Mouse (Mus musculus): ENCODE results near the gene Fgfrl1.

Gene Fgfrl1

DNA sequence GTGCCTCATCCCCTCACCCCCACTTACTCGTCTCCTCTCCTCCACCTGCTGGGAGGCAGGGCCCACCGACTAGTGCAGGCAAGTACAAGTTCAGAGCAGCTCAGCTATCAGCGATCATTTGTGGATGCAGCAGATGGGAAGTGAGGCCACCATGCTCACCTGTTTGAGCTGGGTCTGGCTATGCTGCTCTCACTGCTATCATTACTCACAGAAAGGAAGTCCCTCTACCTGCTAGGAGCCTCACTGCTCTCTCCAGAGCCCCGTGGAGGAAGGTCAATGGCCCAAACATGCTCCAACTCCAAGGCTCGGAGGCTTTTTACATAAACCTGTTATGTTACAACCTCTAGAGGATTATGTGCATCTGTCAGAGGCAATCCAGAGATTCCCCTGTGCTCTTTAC lies 34.8 kb upstream of the Fgfrl1 start:
- no peaks in the 10 kb centered on the region; the same call in none of the 2 replicates for H3K36me3 ChIP-seq (ENCODE audit: control insufficient read depth, insufficient read depth, low read length, poor library complexity, severe bottlenecking)

DNA sequence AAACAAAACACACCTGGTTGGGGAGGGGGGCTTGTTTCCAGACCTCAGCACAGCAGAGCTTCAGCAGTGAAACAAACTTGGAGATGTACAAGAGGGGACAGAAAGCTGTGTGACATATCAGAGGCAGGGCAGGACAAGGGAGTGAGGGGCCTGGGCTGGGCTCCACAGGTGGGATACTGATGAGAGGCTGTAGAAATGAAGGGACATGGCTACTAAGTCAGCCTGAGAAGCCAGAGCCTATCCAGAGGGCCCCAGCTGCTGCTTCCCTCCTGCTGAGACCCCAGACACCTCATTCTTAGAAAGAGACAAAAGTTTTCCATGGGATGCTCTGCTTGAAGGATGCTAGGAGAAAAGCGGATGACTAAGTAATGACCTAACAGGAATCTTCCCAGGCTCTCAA lies 33.6 kb upstream of the Fgfrl1 start:
- Histone ChIP-seq H3K36me3 (ENCODE audit: control insufficient read depth, insufficient read depth, low read length, poor library complexity, severe bottlenecking) (no peaks in the 10 kb centered on the region; the same call in none of the 2 replicates), H3K27me3 (ENCODE audit: control insufficient read depth, insufficient read depth, low read length, poor library complexity, severe bottlenecking) (no peaks in the 10 kb centered on the region)
- DNase-seq (ENCODE audit: low read depth, low spot score) = no peak

More for the DNA sequence above, 34.8 kb upstream of the Fgfrl1 start:
- H3K27me3 ChIP-seq (ENCODE audit: control insufficient read depth, insufficient read depth, low read length, poor library complexity, severe bottlenecking) = no peaks in the 10 kb centered on the region
- DNase-seq (ENCODE audit: low read depth, low spot score) = no peak

DNA sequence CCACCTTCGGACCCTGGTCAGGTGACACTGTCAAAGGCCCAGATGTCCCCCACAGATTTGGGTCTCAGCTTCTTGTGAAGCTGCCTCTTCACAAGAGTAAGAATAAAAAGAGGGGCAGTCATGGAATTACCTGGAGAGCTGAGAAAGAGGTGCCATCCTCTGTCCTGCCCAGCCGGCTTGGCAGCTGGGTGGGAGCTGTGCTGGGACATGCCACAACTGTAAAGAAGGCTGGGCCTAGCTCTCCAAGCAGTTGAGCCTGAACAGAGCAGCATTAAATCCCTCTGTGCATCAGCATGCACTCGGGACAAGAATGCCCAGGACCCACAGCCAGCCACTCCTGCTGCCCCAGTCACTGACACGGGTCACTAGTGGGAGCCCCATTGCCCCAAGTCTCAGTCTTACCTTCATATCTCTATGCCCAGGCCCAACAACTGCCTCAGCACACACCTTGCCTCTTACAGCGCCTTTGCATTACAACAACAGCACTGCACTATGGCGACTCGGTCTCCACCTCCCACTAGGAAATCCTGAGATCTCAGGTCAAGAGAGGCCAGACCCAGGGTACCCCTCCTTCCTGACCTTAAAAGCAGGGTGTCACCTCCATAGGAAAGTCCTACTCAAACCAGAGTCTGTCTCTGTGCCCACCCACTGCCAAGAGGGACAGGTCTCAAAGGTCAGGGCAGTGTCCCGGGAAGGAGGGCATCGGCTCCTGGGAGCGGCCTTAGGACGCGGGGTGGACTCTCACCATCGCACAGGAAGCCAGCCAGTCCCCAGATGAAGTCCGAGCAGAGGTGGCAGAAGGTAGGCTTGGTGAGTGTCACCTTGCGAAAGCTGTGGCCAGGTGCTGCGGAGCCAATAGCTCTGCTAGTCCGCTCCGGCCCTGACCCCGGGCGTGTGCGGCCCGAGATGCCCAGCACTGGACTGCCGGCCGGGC lies 32.2 kb upstream of the Fgfrl1 start, which contains the start of gene Idua:
Gene Idua, plus strand, starts transcription at position 634 of the 934 bp plus-strand sequence.
- DNase-seq (ENCODE audit: low read depth, low spot score) = no peak
- Histone ChIP-seq H3K36me3 (ENCODE audit: control insufficient read depth, insufficient read depth, low read length, poor library complexity, severe bottlenecking) (no peaks in the 10 kb centered on the region; the same call in none of the 2 replicates), H3K27me3 (ENCODE audit: control insufficient read depth, insufficient read depth, low read length, poor library complexity, severe bottlenecking) (no peaks in the 10 kb centered on the region)

DNA sequence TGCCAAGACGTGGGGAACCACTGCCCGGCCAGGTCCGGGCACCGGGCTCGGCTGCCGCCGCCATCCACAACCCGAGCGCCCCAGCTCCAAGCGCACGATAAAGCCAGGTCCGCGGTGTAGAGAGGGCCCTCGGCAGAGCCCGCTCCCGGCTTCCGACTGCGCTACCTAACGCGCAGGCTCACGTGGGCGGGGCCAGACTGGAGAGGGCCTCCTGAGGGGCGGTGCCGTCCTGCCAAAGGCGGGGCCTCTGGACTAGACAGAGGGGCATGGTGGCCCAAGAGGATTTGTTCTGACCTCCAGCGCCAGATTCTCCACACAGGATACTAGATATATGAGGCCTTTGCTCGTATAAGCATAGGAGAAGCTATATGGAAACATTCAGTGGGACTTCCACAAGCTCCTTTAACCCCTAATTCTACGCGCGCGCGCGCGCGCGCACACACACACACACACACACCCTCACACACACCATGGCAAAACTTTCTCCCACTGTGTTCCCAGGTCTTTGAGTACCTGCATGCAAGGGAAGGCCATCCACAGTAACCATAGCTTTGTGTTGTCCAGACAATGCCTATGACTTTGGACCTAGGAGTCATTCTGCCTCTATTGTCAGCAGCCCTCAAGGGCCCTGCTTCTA lies 31.4 kb upstream of the Fgfrl1 start:
- H3K36me3 ChIP-seq (ENCODE audit: control insufficient read depth, insufficient read depth, low read length, poor library complexity, severe bottlenecking) = no peaks in the 10 kb centered on the region; the same call in 1 of the 2 replicates
- no peaks in the 10 kb centered on the region for H3K27me3 ChIP-seq (ENCODE audit: control insufficient read depth, insufficient read depth, low read length, poor library complexity, severe bottlenecking)
- DNase-seq (ENCODE audit: low read depth, low spot score) = peak; percentile 90

GRCm38 (mm10) chr5:108662772-108663171 lies 29.4 kb upstream of the Fgfrl1 start:
- Histone ChIP-seq H3K36me3 (ENCODE audit: control insufficient read depth, insufficient read depth, low read length, poor library complexity, severe bottlenecking) (no peaks in the 10 kb centered on the region), H3K27me3 (ENCODE audit: control insufficient read depth, insufficient read depth, low read length, poor library complexity, severe bottlenecking) (no peaks in the 10 kb centered on the region)
- DNase-seq (ENCODE audit: low read depth, low spot score) = no peak

DNA sequence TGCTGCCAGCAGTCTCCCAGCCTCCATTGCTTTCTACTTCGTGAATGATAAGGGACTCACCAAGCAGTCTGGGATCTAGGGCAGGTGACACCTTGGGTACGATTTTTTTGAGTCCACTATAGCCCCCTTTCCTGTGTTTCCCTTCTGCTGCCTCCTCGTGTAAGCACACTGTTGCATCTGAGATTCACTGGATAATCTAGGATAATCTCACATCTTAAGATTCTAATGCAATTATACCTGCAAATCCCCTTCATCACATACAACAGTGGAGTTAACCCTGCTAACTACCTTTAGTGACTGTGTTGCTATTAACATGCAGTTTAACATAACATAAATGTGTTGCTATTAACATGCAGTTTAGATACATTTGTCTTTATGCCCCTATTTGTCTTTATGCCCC lies 27.1 kb upstream of the Fgfrl1 start:
- Histone ChIP-seq H3K36me3 (ENCODE audit: control insufficient read depth, insufficient read depth, low read length, poor library complexity, severe bottlenecking) (no peaks in the 10 kb centered on the region), H3K27me3 (ENCODE audit: control insufficient read depth, insufficient read depth, low read length, poor library complexity, severe bottlenecking) (no peaks in the 10 kb centered on the region)
- no peak for DNase-seq (ENCODE audit: low read depth, low spot score)

DNA sequence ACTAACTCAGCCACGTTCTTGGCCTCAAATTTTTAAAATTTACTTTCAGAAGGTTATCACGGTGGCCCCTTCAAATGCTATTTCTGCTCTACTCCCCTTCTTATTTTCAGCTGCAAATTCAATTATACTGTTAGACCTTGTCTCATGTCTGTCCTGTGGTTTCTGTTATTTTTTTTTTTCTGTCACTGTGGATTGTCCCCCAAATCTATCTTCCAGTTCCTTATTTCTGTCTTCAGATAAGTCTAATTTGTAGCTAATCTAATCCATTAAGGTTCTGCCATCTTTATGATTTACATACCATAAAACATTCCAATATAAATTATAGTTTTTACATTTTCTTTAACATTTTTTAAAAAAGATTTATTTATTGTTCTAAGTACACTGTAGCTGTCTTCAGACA lies 24.8 kb upstream of the Fgfrl1 start:
- H3K27me3 ChIP-seq (ENCODE audit: control insufficient read depth, insufficient read depth, low read length, poor library complexity, severe bottlenecking) = no peaks in the 10 kb centered on the region
- H3K36me3 ChIP-seq (ENCODE audit: control insufficient read depth, insufficient read depth, low read length, poor library complexity, severe bottlenecking) = no peaks in the 10 kb centered on the region
- no peak for DNase-seq (ENCODE audit: low read depth, low spot score)

DNA sequence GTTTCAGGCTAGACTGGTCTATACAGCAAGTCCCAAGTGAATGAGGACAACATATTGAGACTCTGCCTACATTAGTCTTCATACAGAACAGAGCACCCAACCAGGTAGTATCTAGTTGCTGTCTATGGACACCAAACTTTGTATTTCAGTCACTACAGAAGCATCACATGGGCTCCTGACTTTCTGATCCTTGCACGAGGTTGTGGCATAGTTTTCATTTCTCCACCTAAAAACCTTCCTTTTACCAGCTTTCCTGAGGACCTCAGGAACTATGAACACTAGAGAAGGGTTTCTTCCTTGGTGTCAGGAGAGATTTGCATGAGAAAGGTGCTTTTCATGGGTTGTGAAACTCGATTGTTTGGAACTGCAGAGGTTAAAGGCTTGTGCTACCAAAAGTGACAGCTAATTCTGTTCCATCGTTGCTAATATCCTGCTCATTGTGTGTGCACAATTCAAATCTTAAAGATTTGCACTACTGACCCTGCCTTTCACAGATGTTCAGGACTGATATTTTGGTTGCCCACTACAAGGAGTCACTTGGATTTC lies 23.7 kb upstream of the Fgfrl1 start:
- no peak for DNase-seq (ENCODE audit: low read depth, low spot score)
- H3K27me3 ChIP-seq (ENCODE audit: control insufficient read depth, insufficient read depth, low read length, poor library complexity, severe bottlenecking) = no peaks in the 10 kb centered on the region
- H3K36me3 ChIP-seq (ENCODE audit: control insufficient read depth, insufficient read depth, low read length, poor library complexity, severe bottlenecking) = no peaks in the 10 kb centered on the region

DNA sequence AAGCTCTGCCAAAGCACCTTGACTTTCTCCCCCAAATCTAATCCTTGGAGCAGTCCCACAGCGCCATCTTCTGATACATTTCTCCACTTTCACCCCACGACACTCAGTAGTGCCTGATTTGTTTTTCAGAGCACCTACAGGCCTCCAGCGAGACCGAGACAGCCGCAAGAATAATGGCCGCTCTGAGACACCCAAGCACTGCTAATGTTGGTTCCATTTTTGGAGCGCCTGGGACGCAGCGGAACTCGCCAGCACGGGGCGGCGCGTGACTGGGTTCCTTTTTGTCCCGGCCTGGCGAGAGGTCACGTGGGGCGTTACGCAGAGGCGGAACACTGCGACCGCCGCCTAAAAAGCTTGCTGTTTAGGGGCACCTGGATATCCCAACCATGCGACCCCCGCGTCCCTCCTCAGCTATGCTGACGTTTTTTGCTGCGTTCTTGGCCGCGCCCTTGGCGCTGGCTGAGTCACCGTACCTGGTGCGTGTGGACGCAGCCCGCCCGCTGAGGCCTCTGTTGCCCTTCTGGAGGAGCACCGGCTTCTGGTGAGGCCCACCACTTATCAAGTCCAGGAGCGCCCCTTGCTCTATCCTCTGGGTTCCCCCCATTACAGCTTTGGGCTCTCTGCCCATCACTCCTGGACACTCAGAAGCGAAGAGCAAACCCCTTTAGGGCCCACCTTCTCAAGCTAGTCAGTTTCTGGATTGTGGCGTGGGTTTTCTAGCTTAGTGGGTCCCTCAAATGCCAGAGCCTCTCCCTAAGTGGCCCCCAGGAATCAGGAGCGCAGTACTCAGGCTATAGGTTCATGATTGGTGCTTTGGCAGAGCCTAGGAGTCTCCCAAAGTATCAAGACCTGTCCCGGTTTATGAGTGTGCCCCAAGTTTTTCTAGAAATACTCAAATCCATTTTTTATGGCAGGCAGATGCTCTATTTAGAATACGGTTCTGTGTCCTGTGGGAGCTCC lies 22.9 kb upstream of the Fgfrl1 start, which contains the start of gene Dgkq:
Gene Dgkq, minus strand, starts transcription at position 696 of the 960 bp plus-strand sequence.
- Histone ChIP-seq H3K27me3 (ENCODE audit: control insufficient read depth, insufficient read depth, low read length, poor library complexity, severe bottlenecking) (no peaks in the 10 kb centered on the region), H3K36me3 (ENCODE audit: control insufficient read depth, insufficient read depth, low read length, poor library complexity, severe bottlenecking) (no peaks in the 10 kb centered on the region)
- DNase-seq (ENCODE audit: low read depth, low spot score) = peak; percentile 94

DNA sequence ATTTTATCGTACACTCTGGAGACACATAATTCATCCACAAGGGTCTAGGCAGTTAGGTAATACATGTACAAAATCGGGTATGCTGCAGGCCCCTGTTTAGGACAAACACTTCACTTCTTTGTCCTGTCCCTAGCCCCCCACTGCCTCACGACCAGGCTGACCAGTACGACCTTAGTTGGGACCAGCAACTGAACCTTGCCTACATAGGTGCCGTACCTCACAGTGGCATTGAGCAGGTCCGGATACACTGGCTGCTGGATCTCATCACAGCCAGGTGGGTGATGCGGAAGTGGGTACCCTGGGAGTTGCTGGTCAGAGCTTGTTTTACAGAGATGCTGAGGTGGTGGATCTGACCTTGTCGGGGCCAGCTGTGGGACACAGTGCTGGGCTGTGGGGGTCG lies 22.2 kb upstream of the Fgfrl1 start:
- H3K27me3 ChIP-seq (ENCODE audit: control insufficient read depth, insufficient read depth, low read length, poor library complexity, severe bottlenecking) = no peaks in the 10 kb centered on the region
- no peak for DNase-seq (ENCODE audit: low read depth, low spot score)
- H3K36me3 ChIP-seq (ENCODE audit: control insufficient read depth, insufficient read depth, low read length, poor library complexity, severe bottlenecking) = no peaks in the 10 kb centered on the region

GRCm38 (mm10) chr5:108670785-108671184 lies 21.4 kb upstream of the Fgfrl1 start:
- DNase-seq (ENCODE audit: low read depth, low spot score) = peak; percentile 70
- H3K36me3 ChIP-seq (ENCODE audit: control insufficient read depth, insufficient read depth, low read length, poor library complexity, severe bottlenecking) = no peaks in the 10 kb centered on the region

DNA sequence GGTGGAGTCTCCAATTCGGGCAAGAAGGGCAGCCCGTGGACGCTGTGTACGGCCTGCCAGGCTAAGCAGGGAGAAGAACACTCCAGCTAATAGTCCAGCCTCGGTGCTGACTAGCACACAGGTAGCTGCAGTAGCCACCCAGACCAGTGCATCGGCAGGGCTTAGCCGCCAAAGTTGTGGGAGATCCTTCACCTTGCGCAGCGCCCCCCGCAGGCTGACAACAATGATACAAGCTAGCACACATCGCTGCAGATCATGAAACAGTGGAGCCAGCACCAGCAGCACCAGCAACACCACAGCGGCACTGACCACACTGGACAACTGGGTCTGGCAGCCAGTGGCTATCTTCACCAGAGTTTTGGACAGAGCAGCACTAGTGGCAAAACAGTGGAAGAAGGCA lies 20.4 kb upstream of the Fgfrl1 start:
- no peaks in the 10 kb centered on the region for H3K27me3 ChIP-seq (ENCODE audit: control insufficient read depth, insufficient read depth, low read length, poor library complexity, severe bottlenecking)
- no peaks in the 10 kb centered on the region for H3K36me3 ChIP-seq (ENCODE audit: control insufficient read depth, insufficient read depth, low read length, poor library complexity, severe bottlenecking)
- DNase-seq (ENCODE audit: low read depth, low spot score) = no peak

More at GRCm38 (mm10) chr5:108670785-108671184, 21.4 kb upstream of the Fgfrl1 start:
- no peaks in the 10 kb centered on the region for H3K27me3 ChIP-seq (ENCODE audit: control insufficient read depth, insufficient read depth, low read length, poor library complexity, severe bottlenecking)

DNA sequence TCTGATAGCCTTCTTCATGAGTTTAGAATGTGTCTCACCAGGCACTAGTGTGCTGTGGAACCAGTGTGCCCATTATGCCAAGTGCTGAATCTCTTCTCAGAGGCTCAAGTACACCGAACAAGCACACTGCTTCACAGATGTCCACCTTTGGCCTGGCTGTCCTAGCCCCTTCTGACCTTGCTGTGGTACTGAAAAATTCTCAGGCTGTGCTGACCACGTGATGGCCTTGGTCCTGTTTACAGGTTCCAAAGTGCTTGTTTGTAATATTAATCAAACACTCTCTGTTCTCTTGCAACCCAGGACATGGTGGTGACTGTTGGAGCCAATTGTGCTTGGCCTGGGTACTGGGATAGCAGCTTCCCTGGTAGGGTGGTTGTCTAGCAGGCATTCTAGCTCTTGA lies 17.6 kb upstream of the Fgfrl1 start:
- H3K36me3 ChIP-seq (ENCODE audit: control insufficient read depth, insufficient read depth, low read length, poor library complexity, severe bottlenecking) = no peaks in the 10 kb centered on the region
- no peaks in the 10 kb centered on the region for H3K27me3 ChIP-seq (ENCODE audit: control insufficient read depth, insufficient read depth, low read length, poor library complexity, severe bottlenecking)
- no peak for DNase-seq (ENCODE audit: low read depth, low spot score)

DNA sequence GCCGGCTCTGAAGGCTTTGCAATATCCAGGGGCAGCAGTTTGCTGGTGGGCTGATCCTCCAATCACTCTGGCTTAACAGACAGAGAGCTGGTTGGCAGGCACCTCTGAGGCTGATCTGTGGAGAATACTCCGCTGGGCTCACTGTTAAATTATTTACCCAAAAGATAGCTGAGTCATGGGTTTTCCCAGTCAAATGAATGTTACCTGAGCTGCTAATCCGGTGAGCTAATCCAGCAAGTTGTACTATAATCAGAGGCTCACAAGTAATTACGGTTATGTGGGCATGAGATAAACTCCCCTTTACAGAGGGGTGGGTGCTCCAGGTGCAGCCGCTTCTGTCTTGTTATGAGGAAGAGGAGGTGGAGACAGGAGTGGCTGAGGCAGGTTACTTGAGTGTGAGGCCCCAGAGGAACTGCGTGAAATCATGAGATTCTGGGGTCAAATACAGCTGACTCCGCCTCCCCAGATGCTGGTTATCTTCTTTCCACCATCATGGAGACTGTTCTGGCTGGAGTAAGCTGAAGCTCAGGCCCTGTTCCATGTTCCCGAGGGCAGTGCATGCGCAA lies 16.8 kb upstream of the Fgfrl1 start, which contains the start of gene Slc26a1:
Gene Slc26a1, minus strand, starts transcription at position 319 of the 566 bp plus-strand sequence.
- H3K27me3 ChIP-seq (ENCODE audit: control insufficient read depth, insufficient read depth, low read length, poor library complexity, severe bottlenecking) = no peaks in the 10 kb centered on the region
- DNase-seq (ENCODE audit: low read depth, low spot score) = no peak
- H3K36me3 ChIP-seq (ENCODE audit: control insufficient read depth, insufficient read depth, low read length, poor library complexity, severe bottlenecking) = no peaks in the 10 kb centered on the region

Measured in splenic B cell, adult 2 months (primary cell).